Comparison of ENCODE assay signal across 13 mouse cellular contexts in genomic region chr7:25439978-25440815, GRCm38 (mm10). TPM values are rescaled to one million over a fixed set of nuclear protein-coding genes. Genes with fewer than 3 reads are reported as not detected.
DNase-seq lines count a peak whose midpoint lies in the region; ATAC-seq and TF ChIP-seq lines count a peak whose summit lies in the region.
"Had no signal": no experiment of that assay in that cellular context is flagged by ENCODE, and none has a peak within 500 bp of the region (broad histone marks: within the 10 kb centered on the region; RNA-seq: fewer than 3 reads in every experiment).

No protein-coding gene starts in this region.

- H3K4me3 ChIP-seq in intestine, embryonic 15.5 days (replicated peaks), result no peak overlapping the region
- H3K4me3 ChIP-seq in intestine, postnatal 0 days (ENCODE audit: low read depth, low read length), result no peak overlapping the region
- H3K4me3 ChIP-seq in liver, embryonic 15.5 days (replicated peaks), result no peak overlapping the region
- no peak overlapping the region for H3K4me3 ChIP-seq in heart, embryonic 11.5 days (ENCODE audit: low read depth, low read length)
- H3K4me3 ChIP-seq: forebrain, embryonic 15.5 days; hindbrain, embryonic 10.5 days; limb, embryonic 10.5 days had no signal

- 0 out of 2 replicates have a peak, but pooled peaks have one; percentile 29 for ATAC-seq in intestine, embryonic 15.5 days
- ATAC-seq in intestine, postnatal 0 days, result no peak
- peak; percentile 87 for ATAC-seq in liver, embryonic 15.5 days (ENCODE audit: insufficient read depth)
- no peak for ATAC-seq in heart, embryonic 11.5 days (replicated peaks; ENCODE audit: insufficient number of reproducible peaks, low FRiP score, low TSS enrichment)
- ATAC-seq: forebrain, embryonic 15.5 days had no signal

- no peak overlapping the region for H3K9ac ChIP-seq in intestine, embryonic 15.5 days
- no peak overlapping the region for H3K9ac ChIP-seq in intestine, postnatal 0 days (ENCODE audit: low read depth, low read length)
- H3K9ac ChIP-seq in liver, embryonic 15.5 days, result no peak overlapping the region
- H3K9ac ChIP-seq in heart, embryonic 11.5 days (ENCODE audit: low read depth, low read length), result no peak overlapping the region
- H3K9ac ChIP-seq: forebrain, embryonic 15.5 days had no signal

- H3K27me3 ChIP-seq in intestine, embryonic 15.5 days (replicated peaks), result no peaks in the 10 kb centered on the region
- no peaks in the 10 kb centered on the region for H3K27me3 ChIP-seq in intestine, postnatal 0 days (replicated peaks; ENCODE audit: control insufficient read depth, insufficient read depth, low read length)
- no peaks in the 10 kb centered on the region for H3K27me3 ChIP-seq in liver, embryonic 15.5 days
- H3K27me3 ChIP-seq in heart, embryonic 11.5 days (ENCODE audit: control insufficient read depth, insufficient read depth, low read length), result no peaks in the 10 kb centered on the region
- H3K27me3 ChIP-seq: forebrain, embryonic 15.5 days had no signal

- H3K4me2 ChIP-seq in intestine, embryonic 15.5 days (replicated peaks), result no peak overlapping the region
- no peak overlapping the region for H3K4me2 ChIP-seq in intestine, postnatal 0 days (replicated peaks; ENCODE audit: low read depth)
- no peak overlapping the region for H3K4me2 ChIP-seq in liver, embryonic 15.5 days
- no peak overlapping the region for H3K4me2 ChIP-seq in heart, embryonic 11.5 days
- H3K4me2 ChIP-seq: forebrain, embryonic 15.5 days had no signal

- peak; percentile 41 to 43 for DNase-seq in kidney, adult 8-10 months
- DNase-seq in lung, postnatal 36 days, result peak; percentile 81
- no peak for DNase-seq in left cerebral cortex, adult 9 months (ENCODE audit: low spot score in 2 of 2)
- no peak for DNase-seq in heart, adult 9 months (ENCODE audit: low spot score in 2 of 2)
- DNase-seq: cerebellum, adult 9-10 months had no signal

- no peaks in the 10 kb centered on the region for H3K36me3 ChIP-seq in intestine, embryonic 15.5 days
- H3K36me3 ChIP-seq in intestine, postnatal 0 days (ENCODE audit: control insufficient read depth, insufficient read depth), result no peaks in the 10 kb centered on the region
- H3K36me3 ChIP-seq in liver, embryonic 15.5 days (replicated peaks), result no peaks in the 10 kb centered on the region
- no peaks in the 10 kb centered on the region for H3K36me3 ChIP-seq in heart, embryonic 11.5 days (ENCODE audit: control insufficient read depth, insufficient read depth, low read length)
- H3K36me3 ChIP-seq: forebrain, embryonic 15.5 days; hindbrain, embryonic 10.5 days; limb, embryonic 10.5 days had no signal

- H3K27ac ChIP-seq in intestine, embryonic 15.5 days, result no peak overlapping the region
- no peak overlapping the region for H3K27ac ChIP-seq in intestine, postnatal 0 days (ENCODE audit: low read depth, low read length)
- H3K27ac ChIP-seq in liver, embryonic 15.5 days (replicated peaks), result peak overlapping the region; percentile 78
- no peak overlapping the region for H3K27ac ChIP-seq in heart, embryonic 11.5 days (ENCODE audit: low read depth, low read length)
- H3K27ac ChIP-seq: forebrain, embryonic 15.5 days; hindbrain, embryonic 10.5 days; limb, embryonic 10.5 days had no signal

- H3K4me1 ChIP-seq in intestine, embryonic 15.5 days (replicated peaks), result peaks cover 10% of the 10 kb centered on the region
- H3K4me1 ChIP-seq in intestine, postnatal 0 days (replicated peaks; ENCODE audit: control insufficient read depth, insufficient read depth, low read length), result no peaks in the 10 kb centered on the region; the same call in 1 of the 2 replicates
- peaks cover 20% of the 10 kb centered on the region for H3K4me1 ChIP-seq in liver, embryonic 15.5 days (replicated peaks)
- H3K4me1 ChIP-seq in heart, embryonic 11.5 days (ENCODE audit: control insufficient read depth, insufficient read depth, low read length), result no peaks in the 10 kb centered on the region
- H3K4me1 ChIP-seq: forebrain, embryonic 15.5 days; limb, embryonic 10.5 days had no signal

- H3K9me3 ChIP-seq in intestine, embryonic 15.5 days, result no peaks in the 10 kb centered on the region
- no peaks in the 10 kb centered on the region for H3K9me3 ChIP-seq in intestine, postnatal 0 days (ENCODE audit: control insufficient read depth)
- H3K9me3 ChIP-seq in liver, embryonic 15.5 days (replicated peaks), result no peaks in the 10 kb centered on the region
- H3K9me3 ChIP-seq in heart, embryonic 11.5 days (replicated peaks; ENCODE audit: control insufficient read depth, low read length), result no peaks in the 10 kb centered on the region
- H3K9me3 ChIP-seq: forebrain, embryonic 15.5 days; hindbrain, embryonic 10.5 days; limb, embryonic 10.5 days had no signal

- WGBS in intestine, embryonic 15.5 days, result 83% methylated on average over 9 of the region's 9 CpGs
- WGBS in intestine, postnatal 0 days, result 73% methylated on average over 9 of the region's 9 CpGs
- 69% methylated on average over 9 of the region's 9 CpGs for WGBS in liver, embryonic 15.5 days (ENCODE audit: insufficient replicate concordance)
- 72% methylated on average over 9 of the region's 9 CpGs for WGBS in heart, embryonic 11.5 days (ENCODE audit: insufficient replicate concordance)

- TF ChIP-seq CTCF in intestine, postnatal 0 days (IDR thresholded peaks at IDR 0.05; ENCODE audit: low read depth), result no peak

RNA-seq across cellular contexts. Expression of gene Cxcl17, which starts 27.5 kb away (rescaled TPM):
- 0.45 TPM in 1 of 2 replicates, not detected in the other for polyA plus RNA-seq in intestine, embryonic 15.5 days (2015; fragmentation: Nextera tagmentation; extraction: Ambion mirVana)
- polyA plus RNA-seq in intestine, postnatal 0 days (2015; fragmentation: Nextera tagmentation; extraction: Ambion mirVana), result 0.16 TPM in 1 of 2 replicates, not detected in the other
- polyA plus RNA-seq in liver, embryonic 15.5 days (2015; fragmentation: Nextera tagmentation; extraction: Ambion mirVana), result not detected in 2 replicates
- polyA plus RNA-seq in heart, embryonic 11.5 days (2014; fragmentation: Nextera tagmentation; extraction: Ambion mirVana), result not detected in 2 replicates
- polyA plus RNA-seq: embryonic facial prominence, embryonic 11.5 days had no signal

RNA-seq across cellular contexts. Expression of gene Ceacam1, which starts 37.2 kb away (rescaled TPM):
- polyA plus RNA-seq in intestine, embryonic 15.5 days (2015; fragmentation: Nextera tagmentation; extraction: Ambion mirVana), result 31.4 and 32.3 TPM in 2 replicates
- 59.1 and 92.6 TPM in 2 replicates for polyA plus RNA-seq in intestine, postnatal 0 days (2015; fragmentation: Nextera tagmentation; extraction: Ambion mirVana)
- 11.1 and 13.0 TPM in 2 replicates for polyA plus RNA-seq in liver, embryonic 15.5 days (2015; fragmentation: Nextera tagmentation; extraction: Ambion mirVana)
- polyA plus RNA-seq in heart, embryonic 11.5 days (2014; fragmentation: Nextera tagmentation; extraction: Ambion mirVana), result 1.9 and 2.3 TPM in 2 replicates

RNA-seq across cellular contexts. Expression of gene Lipe, which starts 41.7 kb away (rescaled TPM):
- 7.0 and 8.8 TPM in 2 replicates for polyA plus RNA-seq in intestine, embryonic 15.5 days (2015; fragmentation: Nextera tagmentation; extraction: Ambion mirVana)
- 15.0 and 17.5 TPM in 2 replicates for polyA plus RNA-seq in intestine, postnatal 0 days (2015; fragmentation: Nextera tagmentation; extraction: Ambion mirVana)
- 3.4 and 3.8 TPM in 2 replicates for polyA plus RNA-seq in liver, embryonic 15.5 days (2015; fragmentation: Nextera tagmentation; extraction: Ambion mirVana)
- 1.6 and 2.1 TPM in 2 replicates for polyA plus RNA-seq in heart, embryonic 11.5 days (2014; fragmentation: Nextera tagmentation; extraction: Ambion mirVana)

Comparison
In these comparisons a context has a peak if more than half of its experiments do, and no peak if none do; other contexts are left out.
1. ATAC-seq: peak in intestine, embryonic 15.5 days (single experiment) and liver, embryonic 15.5 days (single experiment); none in intestine, postnatal 0 days (single experiment) and heart, embryonic 11.5 days (single experiment).
2. DNase-seq: peak in kidney, adult 8-10 months (2 of 2) and lung, postnatal 36 days (single experiment); none in left cerebral cortex, adult 9 months (0 of 2) and heart, adult 9 months (0 of 2).